Mouse (Mus musculus): ENCODE measurements at regions not wholly inside any gene's neighbourhood (a gene's known extent, or its start where the extent isn't known, plus 50 kb on each side); places are given as distances from the start of the nearest gene placed in this dataset.

GRCm38 (mm10) chr10:20842131-20842530, 110.2 kb upstream of the Ahi1 start:
- TF ChIP-seq CTCF (IDR thresholded peaks at IDR 0.05) (no peak), EP300 (IDR thresholded peaks at IDR 0.05; ENCODE audit: insufficient read depth, low read depth, low read length) (no peak), POLR2A (IDR thresholded peaks at IDR 0.05; ENCODE audit: insufficient read depth, low read depth, low read length) (no peak)
